Mouse (Mus musculus) naive thymus-derived CD4-positive, alpha-beta T cell, adult 2 months (primary cell): Measurements from ENCODE around the gene Havcr2.
"Not testable (repeated sequence)": the region's sequence is repeated elsewhere in the genome, so short reads cannot be mapped to it uniquely, and the experiment has no call there.

Source experiments
- DNase-seq: peaks from one replicate; pipeline ENCODE4 v3.0.0-alpha.2; 2011; ENCODE audit warnings: low read depth

The Havcr2 gene

DNA sequence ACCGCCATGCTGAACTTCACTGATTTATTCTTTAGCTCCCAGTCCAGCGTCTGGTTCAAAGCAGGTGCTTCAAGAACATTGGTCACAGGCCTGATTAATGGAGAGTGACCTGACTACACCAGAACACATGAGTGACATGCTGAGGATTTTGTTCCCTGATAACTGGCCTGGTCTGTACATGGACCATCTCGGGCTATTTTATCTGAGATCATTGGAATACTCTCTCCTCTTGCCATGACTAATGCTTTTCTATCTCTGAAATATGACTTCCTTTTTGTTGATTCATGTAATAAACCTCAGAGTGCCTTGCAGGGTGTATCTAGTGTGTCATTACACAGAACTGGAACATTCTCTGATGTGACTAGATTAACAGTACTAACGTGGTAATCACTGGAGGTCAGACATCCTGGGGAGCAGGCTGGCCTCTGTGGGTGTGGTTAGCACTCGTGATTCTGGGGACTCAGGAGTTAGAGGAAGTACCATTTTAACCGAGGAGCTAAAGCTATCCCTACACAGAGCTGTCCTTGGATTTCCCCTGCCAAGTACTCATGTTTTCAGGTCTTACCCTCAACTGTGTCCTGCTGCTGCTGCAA, at the start of gene Havcr2:
Gene Havcr2, plus strand, starts transcription at position 483 of the 593 bp plus-strand sequence.
- no peak for DNase-seq

DNA sequence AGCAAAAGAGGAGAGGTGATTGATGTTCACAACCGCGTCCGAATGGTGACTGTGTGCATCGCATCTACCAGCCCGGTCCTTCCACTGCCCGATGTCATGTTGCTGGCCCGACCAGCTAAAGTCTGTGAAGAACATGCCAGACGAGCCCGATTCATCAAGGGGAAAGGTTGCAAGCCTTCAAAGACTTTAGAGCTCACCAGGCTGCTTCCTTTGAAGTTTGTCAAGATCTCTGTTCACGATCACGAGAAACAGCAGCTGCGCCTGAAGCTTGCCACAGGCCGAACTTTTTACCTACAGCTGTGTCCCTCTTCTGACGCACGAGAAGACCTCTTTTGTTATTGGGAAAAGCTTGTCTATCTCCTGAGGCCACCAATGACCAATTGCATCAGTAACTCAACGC, 49.7 kb upstream of the Havcr2 start:
- DNase-seq = peak; percentile 81

GRCm38 (mm10) chr11:46406721-46407120, 48.0 kb upstream of the Havcr2 start:
- DNase-seq = no peak

DNA sequence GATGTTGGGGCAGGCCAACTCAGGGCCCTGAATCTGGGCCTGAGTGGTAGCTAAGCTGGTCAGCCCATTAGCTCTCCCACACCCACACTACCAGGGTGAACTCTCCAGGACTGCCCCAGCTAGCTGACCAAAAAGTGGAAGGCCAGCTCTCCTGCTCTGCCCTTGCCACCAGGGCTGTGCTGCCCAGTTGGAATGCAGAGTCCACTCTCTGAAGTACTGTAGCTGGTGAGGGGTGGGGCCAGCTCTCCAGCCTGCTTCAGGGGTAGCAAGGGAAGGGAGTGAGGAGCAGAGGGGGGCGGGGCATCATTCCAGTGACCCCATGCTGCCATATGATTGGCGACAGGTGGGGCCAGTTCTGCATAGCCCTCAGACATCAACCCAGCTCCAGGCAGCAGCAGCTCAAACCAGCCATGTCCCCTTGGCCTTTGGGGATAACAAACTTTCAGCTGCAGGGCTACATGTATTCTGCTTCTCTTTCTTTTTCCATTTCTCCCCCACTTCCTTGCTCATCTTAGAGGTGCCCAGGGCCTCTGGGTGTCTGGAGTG, 44.6 kb upstream of the Havcr2 start:
- DNase-seq = no peak

- no peak for DNase-seq
Observed at GRCm38 (mm10) chr11:46418438-46418837, 36.3 kb upstream of the Havcr2 start.

- DNase-seq = no peak
Observed at GRCm38 (mm10) chr11:46418860-46419259, 35.9 kb upstream of the Havcr2 start.

DNA sequence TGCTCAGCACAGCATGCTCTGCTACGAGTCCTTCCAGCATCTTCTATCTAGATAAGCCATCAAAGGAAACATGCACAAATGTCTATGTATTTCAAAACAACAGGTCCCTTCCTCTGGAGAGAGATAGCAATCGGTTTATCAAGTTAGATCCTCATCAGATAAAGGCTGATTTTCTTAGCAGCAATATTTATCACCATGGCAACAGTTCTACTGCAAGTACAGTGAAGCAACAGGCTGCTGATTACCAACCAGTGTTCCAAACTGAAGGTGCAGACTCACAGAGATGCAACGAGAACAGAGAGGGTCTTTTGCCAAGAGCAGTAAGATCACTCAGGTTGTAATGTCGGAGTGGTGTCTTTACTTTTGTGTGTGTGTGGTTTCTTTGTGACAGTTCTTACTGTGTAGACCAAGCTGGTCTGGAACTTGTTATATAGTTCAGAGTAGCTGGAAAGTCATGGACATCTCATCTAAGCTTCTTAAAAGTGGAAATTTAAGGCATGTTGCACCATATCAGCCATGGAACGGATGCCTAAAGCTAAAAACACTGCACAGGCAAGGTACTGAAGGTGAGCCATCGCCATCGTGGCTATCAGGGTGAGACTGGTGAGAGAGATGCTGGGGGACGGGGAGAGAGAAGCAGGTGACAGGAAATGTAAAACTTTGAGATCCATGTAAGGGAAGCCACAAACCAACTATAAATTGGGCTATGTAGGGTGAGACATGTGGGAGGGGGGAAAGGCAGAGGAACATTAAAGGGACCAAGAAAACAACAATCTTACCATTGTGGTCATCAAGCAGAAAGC, 33.4 kb upstream of the Havcr2 start:
- DNase-seq = peak; percentile 82

DNA sequence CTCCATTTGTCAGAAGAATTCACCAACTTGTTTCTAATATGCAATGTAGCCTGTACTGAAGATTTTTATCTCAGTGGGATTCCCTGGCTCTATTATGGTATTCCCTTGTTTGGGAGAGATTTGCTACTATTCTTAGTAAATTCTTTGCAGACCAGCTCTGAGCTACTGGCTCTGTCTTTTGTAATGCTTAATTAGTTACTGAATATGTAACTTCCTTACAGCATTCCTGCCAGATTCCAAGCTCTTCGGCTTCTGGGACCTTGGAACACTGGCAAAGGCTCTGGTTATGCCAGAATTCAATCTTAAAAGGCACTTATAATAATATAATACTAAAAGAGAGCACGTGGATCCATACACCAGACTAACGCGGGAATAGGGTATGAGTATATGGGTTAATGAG, 26.6 kb upstream of the Havcr2 start:
- DNase-seq = not testable (repeated sequence)

GRCm38 (mm10) chr11:46430123-46430522, 24.6 kb upstream of the Havcr2 start:
- DNase-seq = no peak

DNA sequence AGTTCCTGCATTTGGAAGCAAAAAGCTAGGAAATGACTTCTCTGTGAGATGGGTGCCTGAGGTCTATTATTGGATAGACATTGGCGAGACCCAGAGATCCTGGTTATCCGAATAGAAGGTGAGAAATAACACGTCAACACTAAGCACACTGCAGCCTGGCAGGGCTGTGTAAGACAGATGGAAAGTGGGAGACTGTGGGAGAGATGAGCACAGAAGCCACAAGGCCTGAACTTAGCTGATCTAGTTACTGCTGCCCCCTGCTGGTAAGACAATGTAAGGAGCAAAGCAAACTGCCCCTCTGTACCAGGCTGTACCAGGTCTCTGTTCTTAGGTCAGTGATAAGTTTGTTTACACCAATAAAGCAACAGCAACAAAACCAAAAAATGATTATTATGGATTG, 23.6 kb upstream of the Havcr2 start:
- DNase-seq = peak; percentile 92

GRCm38 (mm10) chr11:46435363-46435762, 19.4 kb upstream of the Havcr2 start:
- DNase-seq = no peak

DNA sequence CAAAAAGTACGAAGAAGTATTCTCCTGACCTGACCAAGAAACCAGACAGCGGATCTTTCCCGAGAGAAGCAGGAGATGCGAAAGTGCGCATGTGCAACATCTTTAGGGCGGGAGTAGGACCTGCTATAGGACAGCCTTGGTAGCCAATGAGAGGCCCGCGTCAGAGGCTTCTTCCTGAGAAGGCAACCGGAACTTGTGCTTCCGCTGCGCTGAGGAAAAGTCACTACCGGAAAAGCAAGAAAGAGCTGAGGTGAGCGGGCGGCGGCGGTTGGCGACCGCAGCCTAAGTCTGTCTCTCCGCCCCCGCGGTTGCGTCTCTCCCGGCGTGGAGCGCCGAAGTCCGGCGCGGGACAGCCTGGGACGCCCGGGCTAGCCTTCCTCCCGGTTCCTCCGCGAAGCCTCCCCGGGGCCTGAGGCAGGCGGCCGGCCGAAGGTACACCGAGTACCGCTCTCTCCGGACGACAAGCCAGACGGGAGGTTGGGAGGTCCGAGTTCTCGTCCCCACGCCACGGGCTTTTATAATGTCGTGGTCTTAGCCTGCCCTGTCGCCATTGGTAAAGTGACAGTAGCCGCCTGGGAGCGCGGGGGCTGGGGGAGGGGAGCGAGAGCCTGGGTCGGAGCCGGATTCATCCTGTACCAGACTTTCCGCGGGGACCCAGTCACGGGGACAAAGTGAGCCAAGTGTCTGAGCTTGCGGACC, 17.8 kb upstream of the Havcr2 start, which contains the start of gene Med7:
Gene Med7, plus strand, starts transcription at position 166 of the 699 bp plus-strand sequence.
- peak; percentile 96 for DNase-seq

- peak; percentile 78 for DNase-seq
Observed at GRCm38 (mm10) chr11:46437459-46438000, 17.2 kb upstream of the Havcr2 start.

DNA sequence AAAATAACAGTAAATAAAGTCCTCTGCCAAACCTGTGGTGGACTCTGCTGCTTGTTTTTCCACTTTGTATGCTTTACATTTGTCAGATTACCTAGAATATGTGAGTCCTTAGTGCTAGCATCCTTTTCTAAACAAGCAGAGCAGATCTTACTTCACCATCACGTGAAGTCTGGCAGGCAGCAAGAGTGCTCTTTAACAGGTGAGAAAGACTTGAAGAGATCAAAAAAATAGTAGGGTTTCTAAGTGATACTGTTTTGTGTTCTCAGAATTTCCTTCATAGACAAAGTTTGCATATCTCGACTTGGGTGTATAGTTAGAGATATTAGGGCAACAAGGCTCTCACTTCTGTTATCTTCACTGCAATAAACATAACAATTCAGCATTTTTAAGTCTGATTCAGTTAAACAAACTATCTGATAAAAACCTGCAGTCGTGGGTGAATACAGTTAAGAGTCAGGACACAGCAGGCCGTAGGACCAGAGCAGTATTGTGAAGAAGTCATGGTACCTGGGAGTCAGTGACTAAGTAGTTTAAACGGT, 15.7 kb upstream of the Havcr2 start:
- DNase-seq = no peak

DNA sequence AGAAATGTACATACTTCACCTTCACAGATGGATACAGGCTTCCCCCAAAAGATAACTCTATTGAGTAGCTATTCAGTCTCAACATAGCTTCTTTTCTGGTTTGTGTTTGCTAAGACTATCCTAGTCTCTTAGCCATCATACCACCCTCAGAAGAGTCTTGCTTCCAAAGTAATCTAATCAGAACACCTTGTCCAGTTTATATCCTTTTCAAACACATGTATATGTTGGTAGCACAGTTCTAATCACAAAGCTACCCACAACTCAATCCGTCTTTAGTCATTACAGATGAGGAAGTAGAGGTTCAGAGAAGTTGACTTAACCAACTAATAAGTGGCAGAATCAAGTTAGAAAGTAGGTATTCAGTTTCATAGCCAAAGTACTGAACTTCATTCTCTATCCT, 13.0 kb upstream of the Havcr2 start:
- DNase-seq = no peak

- peak; percentile 52 for DNase-seq
Observed at GRCm38 (mm10) chr11:46443152-46443551, 11.6 kb upstream of the Havcr2 start.

GRCm38 (mm10) chr11:46443979-46444378, 10.8 kb upstream of the Havcr2 start:
- DNase-seq = no peak

- DNase-seq = no peak
Observed at GRCm38 (mm10) chr11:46446150-46446549, 8.6 kb upstream of the Havcr2 start.

DNA sequence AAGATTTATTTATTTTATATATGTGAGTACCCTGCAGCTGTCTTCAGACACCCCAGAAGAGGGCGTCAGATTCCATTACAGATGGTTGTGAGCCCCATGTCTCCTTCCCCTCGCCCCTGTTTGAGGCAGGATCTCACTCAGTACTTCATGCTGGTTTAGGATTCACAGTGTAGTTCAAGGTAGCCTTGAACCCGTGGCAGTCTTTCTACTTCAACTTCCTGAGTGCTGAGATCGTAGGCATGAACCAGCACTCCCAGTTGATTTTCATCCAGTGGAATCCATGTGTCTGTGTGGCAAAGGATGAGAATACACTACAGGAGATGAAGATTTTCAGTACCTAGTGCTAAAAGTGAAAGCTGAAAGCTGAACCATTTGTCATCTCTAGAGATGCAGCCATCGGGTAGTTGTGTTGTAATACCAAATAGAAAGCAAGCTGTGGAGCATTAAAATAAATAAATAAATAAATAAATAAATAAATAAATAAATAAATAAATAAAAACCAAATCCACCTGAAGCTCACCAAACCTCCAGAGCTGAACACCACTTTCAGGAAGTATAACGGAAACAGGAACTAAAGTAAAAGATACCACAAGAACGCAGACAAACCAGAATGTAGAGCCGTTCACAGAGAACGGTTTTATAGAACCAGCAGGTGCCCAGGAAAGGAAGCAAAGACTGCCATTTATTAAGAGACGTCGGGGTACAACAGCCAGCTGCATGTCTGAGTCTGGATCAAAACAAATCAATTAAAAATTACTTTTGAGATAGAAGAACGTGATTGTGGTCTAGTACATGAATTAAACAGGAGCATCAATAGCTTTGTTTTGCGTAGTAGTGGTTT, 6.9 kb upstream of the Havcr2 start:
- DNase-seq = peak; percentile 67

GRCm38 (mm10) chr11:46449461-46450080, 5.2 kb upstream of the Havcr2 start:
- no peak for DNase-seq

GRCm38 (mm10) chr11:46459960-46460359, 5.2 kb downstream of the Havcr2 start:
- DNase-seq = no peak
